Mouse (Mus musculus): Measurements from ENCODE around the gene Defb20.
A peak's percentile ranks its signal among the peaks of the same experiment; 100 is the strongest.
"Not testable (repeated sequence)": the region's sequence is repeated elsewhere in the genome, so short reads cannot be mapped to it uniquely, and the experiment has no call there.

Gene Defb20

GRCm38 (mm10) chr2:152476763-152477162, at the start of gene Defb20:
TSS of gene Defb20 (plus strand) at chr2:152477063.
- no peak for DNase-seq (ENCODE audit: low spot score in 2 of 2)

GRCm38 (mm10) chr2:152427493-152427892, 49.4 kb upstream of the Defb20 start:
- no peak for DNase-seq (ENCODE audit: low spot score in 2 of 2)

- DNase-seq (ENCODE audit: low spot score in 2 of 2) = not testable (repeated sequence)
Observed at GRCm38 (mm10) chr2:152428481-152428880, 48.4 kb upstream of the Defb20 start.

GRCm38 (mm10) chr2:152436405-152436901, 40.4 kb upstream of the Defb20 start:
- no peak for DNase-seq (ENCODE audit: low spot score in 2 of 2)

GRCm38 (mm10) chr2:152436983-152437860, 39.6 kb upstream of the Defb20 start:
- peak; percentile 78 to 94 for DNase-seq (ENCODE audit: low spot score in 2 of 2)

- DNase-seq (ENCODE audit: low spot score in 2 of 2) = no peak
Observed at GRCm38 (mm10) chr2:152438963-152439362, 37.9 kb upstream of the Defb20 start.

GRCm38 (mm10) chr2:152439833-152440232, 37.0 kb upstream of the Defb20 start:
- no peak for DNase-seq (ENCODE audit: low spot score in 2 of 2)

GRCm38 (mm10) chr2:152442322-152442721, 34.5 kb upstream of the Defb20 start:
- DNase-seq (ENCODE audit: low spot score in 2 of 2) = no peak

GRCm38 (mm10) chr2:152443281-152443680, 33.6 kb upstream of the Defb20 start:
- no peak for DNase-seq (ENCODE audit: low spot score in 2 of 2)

GRCm38 (mm10) chr2:152446642-152447041, 30.2 kb upstream of the Defb20 start:
- no peak for DNase-seq (ENCODE audit: low spot score in 2 of 2)

- DNase-seq (ENCODE audit: low spot score in 2 of 2) = no peak
Observed at GRCm38 (mm10) chr2:152447461-152447860, 29.4 kb upstream of the Defb20 start.

- peak in 1 of 2 experiments; percentile 43 for DNase-seq (ENCODE audit: low spot score in 2 of 2)
Observed at GRCm38 (mm10) chr2:152450241-152450640, 26.6 kb upstream of the Defb20 start.

GRCm38 (mm10) chr2:152452101-152452781, 24.6 kb upstream of the Defb20 start:
- no peak for DNase-seq (ENCODE audit: low spot score in 2 of 2)

GRCm38 (mm10) chr2:152459241-152459640, 17.6 kb upstream of the Defb20 start:
- no peak for DNase-seq (ENCODE audit: low spot score in 2 of 2)

GRCm38 (mm10) chr2:152464570-152465150, 12.2 kb upstream of the Defb20 start, which contains the start of gene Defb23:
TSS of gene Defb23 (minus strand) at chr2:152464620.
- DNase-seq (ENCODE audit: low spot score in 2 of 2) = no peak

GRCm38 (mm10) chr2:152470973-152471372, 5.9 kb upstream of the Defb20 start:
- no peak for DNase-seq (ENCODE audit: low spot score in 2 of 2)

GRCm38 (mm10) chr2:152472434-152472833, 4.4 kb upstream of the Defb20 start:
- no peak for DNase-seq (ENCODE audit: low spot score in 2 of 2)

GRCm38 (mm10) chr2:152480881-152481280, 4.0 kb downstream of the Defb20 start:
- no peak for DNase-seq (ENCODE audit: low spot score in 2 of 2)

GRCm38 (mm10) chr2:152481726-152482125, 4.9 kb downstream of the Defb20 start:
- DNase-seq (ENCODE audit: low spot score in 2 of 2) = no peak

GRCm38 (mm10) chr2:152487024-152487423, 10.2 kb downstream of the Defb20 start:
- DNase-seq (ENCODE audit: low spot score in 2 of 2) = peak in 1 of 2 experiments; percentile 66

GRCm38 (mm10) chr2:152490038-152490437, 13.2 kb downstream of the Defb20 start, which contains the start of gene Defb22:
TSS of gene Defb22 (minus strand) at chr2:152490138.
- no peak for DNase-seq (ENCODE audit: low spot score in 2 of 2)

GRCm38 (mm10) chr2:152493151-152493550, 16.3 kb downstream of the Defb20 start:
- no peak for DNase-seq (ENCODE audit: low spot score in 2 of 2)
